Mouse (Mus musculus): ENCODE data around the gene Gm5458. TPM values are rescaled to one million over a fixed set of nuclear protein-coding genes. Genes with fewer than 3 reads are reported as not detected.
"Not testable (repeated sequence)": the region's sequence is repeated elsewhere in the genome, so short reads cannot be mapped to it uniquely, and the experiment has no call there.

The Gm5458 gene
- total RNA-seq (2012; rRNA removed): not detected in 2 replicates
- total RNA-seq (2014; rRNA removed): not detected in 2 replicates
- not detected in 2 replicates for polyA plus RNA-seq (2012; ENCODE audit: insufficient read length, low read depth)

GRCm38 (mm10) chr14:19602481-19602880 lies at the start of gene Gm5458:
Gene Gm5458, minus strand, starts transcription at chr14:19602581.
- H3K36me3 ChIP-seq (replicated peaks in 1 of 2; ENCODE audit: control insufficient read depth in 1 of 2, insufficient read depth in 1 of 2, low read length in 1 of 2); DNase-seq (ENCODE audit: extremely low read depth); H3K4me3 ChIP-seq (replicated peaks in 1 of 3; ENCODE audit: low read depth in 2 of 3, low read length in 2 of 3, poor library complexity in 1 of 3); H3K79me2 ChIP-seq (replicated peaks; ENCODE audit: control insufficient read depth, extremely low read depth, insufficient read depth, poor library complexity, severe bottlenecking); H3K4me2 ChIP-seq (ENCODE audit: insufficient read depth, low read depth, poor library complexity, severe bottlenecking); dilution Hi-C loops (cut with MboI; ENCODE audit: extremely low pct_ligation_motif_present, extremely low pct_unique_long_range_greater_than_20kb, low sequenced_read_pairs); H3K27me3 ChIP-seq (replicated peaks); H3K9me3 ChIP-seq (replicated peaks; ENCODE audit: low read length); H3K4me1 ChIP-seq (ENCODE audit: control insufficient read depth in 1 of 2, insufficient read depth in 2 of 2); in situ Hi-C loops (cut with MboI; ENCODE audit: low pct_ligation_motif_present, low pct_unique_long_range_greater_than_20kb, low sequenced_read_pairs); H3K27ac ChIP-seq (ENCODE audit: insufficient read depth, low read depth); H3K9ac ChIP-seq (ENCODE audit: insufficient read depth, low read depth): not testable (repeated sequence)

GRCm38 (mm10) chr14:19646232-19646631 lies 43.9 kb upstream of the Gm5458 start:
- in situ Hi-C loops (cut with MboI; ENCODE audit: low pct_ligation_motif_present, low pct_unique_long_range_greater_than_20kb, low sequenced_read_pairs): no loop called here
- Histone ChIP-seq H3K9ac (ENCODE audit: insufficient read depth, low read depth) (no peak overlapping the region), H3K9me3 (replicated peaks; ENCODE audit: low read length) (no peaks in the 10 kb centered on the region), H3K27me3 (replicated peaks) (no peaks in the 10 kb centered on the region), H3K27ac (ENCODE audit: insufficient read depth, low read depth) (no peak overlapping the region), H3K4me2 (ENCODE audit: insufficient read depth, low read depth, poor library complexity, severe bottlenecking) (no peak overlapping the region), H3K36me3 (replicated peaks in 1 of 2; ENCODE audit: control insufficient read depth in 1 of 2, insufficient read depth in 1 of 2, low read length in 1 of 2) (no peaks in the 10 kb centered on the region), H3K79me2 (replicated peaks; ENCODE audit: control insufficient read depth, extremely low read depth, insufficient read depth, poor library complexity, severe bottlenecking) (no peaks in the 10 kb centered on the region), H3K4me3 (replicated peaks in 1 of 3; ENCODE audit: low read depth in 2 of 3, low read length in 2 of 3, poor library complexity in 1 of 3) (no peak overlapping the region), H3K4me1 (ENCODE audit: control insufficient read depth in 1 of 2, insufficient read depth in 2 of 2) (no peaks in the 10 kb centered on the region)
- dilution Hi-C loops (cut with MboI; ENCODE audit: extremely low pct_ligation_motif_present, extremely low pct_unique_long_range_greater_than_20kb, low sequenced_read_pairs): no loop called here
- no peak for DNase-seq (ENCODE audit: extremely low read depth)
- TF ChIP-seq TCF12 (IDR thresholded peaks at IDR 0.05; ENCODE audit: low read depth, low read length): no peak
- no peak for TF ChIP-seq ZKSCAN1 (IDR thresholded peaks at IDR 0.05; ENCODE audit: borderline replicate concordance, low read depth, low read length)
- TF ChIP-seq CHD2 (IDR thresholded peaks at IDR 0.05; ENCODE audit: low read length): no peak
- TF ChIP-seq ZMIZ1 (IDR thresholded peaks at IDR 0.05; ENCODE audit: low read depth, low read length): no peak
- TF ChIP-seq BHLHE40 (IDR thresholded peaks at IDR 0.05; ENCODE audit: low read depth, low read length): no peak
- TF ChIP-seq ELF1 (IDR thresholded peaks at IDR 0.05; ENCODE audit: low read depth, low read length): no peak
- no peak for TF ChIP-seq ETS1 (conservative IDR thresholded peaks at IDR 0.05; ENCODE audit: low read depth, low read length)
- TF ChIP-seq SMC3 (IDR thresholded peaks at IDR 0.05; ENCODE audit: low read depth, low read length): no peak
- no peak for TF ChIP-seq CHD1 (IDR thresholded peaks at IDR 0.05; ENCODE audit: low read depth, low read length)
- TF ChIP-seq MAZ (IDR thresholded peaks at IDR 0.05; ENCODE audit: low read depth, low read length): no peak
- TF ChIP-seq E2F4 (IDR thresholded peaks at IDR 0.05; ENCODE audit: insufficient replicate concordance, low read depth, low read length): no peak
- TF ChIP-seq HCFC1 (IDR thresholded peaks at IDR 0.05; ENCODE audit: low read depth, low read length): no peak
- no peak for TF ChIP-seq USF1 (IDR thresholded peaks at IDR 0.05; ENCODE audit: low read depth, low read length)
- no peak for TF ChIP-seq JUND (conservative IDR thresholded peaks at IDR 0.05; ENCODE audit: low read depth, low read length)
- TF ChIP-seq ZC3H11A (IDR thresholded peaks at IDR 0.05; ENCODE audit: low read depth, low read length): no peak
- TF ChIP-seq POLR2AphosphoS2 (IDR thresholded peaks at IDR 0.05; ENCODE audit: low read depth, low read length): no peak
- TF ChIP-seq POLR2A (IDR thresholded peaks at IDR 0.05; ENCODE audit: low read depth, low read length): no peak
- TF ChIP-seq JUN (IDR thresholded peaks at IDR 0.05; ENCODE audit: insufficient read depth, low read depth, low read length): no peak
- no peak for TF ChIP-seq NRF1 (IDR thresholded peaks at IDR 0.05; ENCODE audit: low read depth, low read length)
- no peak for TF ChIP-seq PAX5 (IDR thresholded peaks at IDR 0.05; ENCODE audit: low read length)
